Comparison of ENCODE assay signal across 23 mouse cellular contexts in genomic region chr4:104114006-104114361, GRCm38 (mm10).
DNase-seq lines count a peak whose midpoint lies in the region; ATAC-seq lines count a peak whose summit lies in the region.
"Had no signal": no experiment of that assay in that cellular context is flagged by ENCODE, and none has a peak within 500 bp of the region (broad histone marks: within the 10 kb centered on the region; RNA-seq: fewer than 3 reads in every experiment).

No protein-coding gene starts in this region.

- ATAC-seq in forebrain, embryonic 16.5 days = peak; percentile 77
- ATAC-seq: activated CD4-positive, CD25-positive, alpha-beta regulatory T cell, adult 4 months; inflammation-experienced regulatory T-cells, adult 6 months; liver, embryonic 12.5 days had no signal

- peak; percentile 32 for DNase-seq in layer of hippocampus, adult 11-12 months (ENCODE audit: low spot score)
- no peak for DNase-seq in layer of hippocampus, adult 9-10 months (ENCODE audit: low spot score)
- DNase-seq in right cerebral cortex, postnatal 14 days = peak; percentile 12
- no peak for DNase-seq in right cerebral cortex, adult 18-20 months
- DNase-seq in layer of hippocampus, postnatal 14 days (ENCODE audit: low spot score in 2 of 2) = peak; percentile 48 to 80
- DNase-seq in adrenal gland, postnatal 4 days (ENCODE audit: low spot score in 2 of 2) = no peak
- DNase-seq in urinary bladder, postnatal 10 days (ENCODE audit: low spot score) = no peak
- DNase-seq: adrenal gland, adult 8-10 months; cerebellum, adult 9-11 months; gastrocnemius, postnatal 25 days; heart, adult 2 months; kidney, adult 2 months; kidney, postnatal 10 days; lung, adult 2 months; lung, postnatal 14 days; spleen, adult 18-20 months had no signal

- H3K4me2 ChIP-seq in forebrain, embryonic 16.5 days (ENCODE audit: low read length) = peak overlapping the region; percentile 14; the same call in 1 of the 2 replicates
- H3K4me2 ChIP-seq: hindbrain, embryonic 12.5 days; limb, embryonic 13.5 days; liver, embryonic 12.5 days; midbrain, embryonic 11.5 days had no signal

- no peak overlapping the region for H3K4me3 ChIP-seq in forebrain, embryonic 16.5 days (replicated peaks; ENCODE audit: low read length)
- H3K4me3 ChIP-seq: heart, adult 2 months; hindbrain, embryonic 12.5 days; limb, embryonic 13.5 days; liver, embryonic 12.5 days had no signal

- no peak overlapping the region for H3K9ac ChIP-seq in forebrain, embryonic 16.5 days (replicated peaks; ENCODE audit: low read depth, low read length)
- H3K9ac ChIP-seq: hindbrain, embryonic 12.5 days; limb, embryonic 13.5 days; liver, embryonic 12.5 days had no signal

- 52% methylated on average over 6 of the region's 6 CpGs for WGBS in forebrain, embryonic 16.5 days

- peak overlapping the region; percentile 84 for H3K27ac ChIP-seq in forebrain, embryonic 16.5 days (ENCODE audit: low read length)
- H3K27ac ChIP-seq: heart, adult 2 months; hindbrain, embryonic 12.5 days; limb, embryonic 13.5 days; liver, embryonic 12.5 days had no signal

- peaks cover 15% of the 10 kb centered on the region for H3K4me1 ChIP-seq in forebrain, embryonic 16.5 days (replicated peaks; ENCODE audit: control insufficient read depth, insufficient read depth, low read length)
- H3K4me1 ChIP-seq: limb, embryonic 13.5 days; liver, embryonic 12.5 days had no signal

- H3K9me3 ChIP-seq in forebrain, embryonic 16.5 days (ENCODE audit: control insufficient read depth, low read length) = no peaks in the 10 kb centered on the region
- H3K9me3 ChIP-seq: hindbrain, embryonic 12.5 days; limb, embryonic 13.5 days; liver, embryonic 12.5 days had no signal

- no peaks in the 10 kb centered on the region for H3K27me3 ChIP-seq in forebrain, embryonic 16.5 days (replicated peaks; ENCODE audit: control insufficient read depth, insufficient read depth, low read length)
- H3K27me3 ChIP-seq: hindbrain, embryonic 12.5 days; limb, embryonic 13.5 days; liver, embryonic 12.5 days had no signal

- H3K36me3 ChIP-seq in forebrain, embryonic 16.5 days (ENCODE audit: control insufficient read depth, insufficient read depth) = no peaks in the 10 kb centered on the region
- H3K36me3 ChIP-seq: hindbrain, embryonic 12.5 days; limb, embryonic 13.5 days; liver, embryonic 12.5 days had no signal

Comparison
In these comparisons a context has a peak if more than half of its experiments do, and no peak if none do; other contexts are left out.
1. DNase-seq: peak in layer of hippocampus, adult 11-12 months (single experiment), right cerebral cortex, postnatal 14 days (single experiment) and layer of hippocampus, postnatal 14 days (2 of 2); none in layer of hippocampus, adult 9-10 months (single experiment), right cerebral cortex, adult 18-20 months (single experiment), adrenal gland, postnatal 4 days (0 of 2) and urinary bladder, postnatal 10 days (single experiment).